Mouse (Mus musculus): ENCODE results near the gene Rcan1.

GRCm38 (mm10) chr16:92355982-92356381 lies 114.7 kb downstream of the Rcan1 start:
- no peak for TF ChIP-seq MYOG (IDR thresholded peaks at IDR 0.05; ENCODE audit: control insufficient read depth in 1 of 3, insufficient read depth in 1 of 3, insufficient read length in 2 of 3, low read depth in 2 of 3)
- no peak for TF ChIP-seq MAX (IDR thresholded peaks at IDR 0.05; ENCODE audit: low read depth)
- TF ChIP-seq POLR2A (IDR thresholded peaks at IDR 0.05; ENCODE audit: insufficient read length, low read depth) = no peak
- no peak for TF ChIP-seq MYOD1 (IDR thresholded peaks at IDR 0.05; ENCODE audit: control insufficient read depth in 1 of 3, insufficient read length in 2 of 3, low read depth in 2 of 3)
- TF ChIP-seq E2F4 (IDR thresholded peaks at IDR 0.05; ENCODE audit: insufficient read depth) = no peak
